Mouse (Mus musculus): Measurements from ENCODE around the gene Plekhh2. TPM values are rescaled to one million over a fixed set of nuclear protein-coding genes. Genes with fewer than 3 reads are reported as not detected.
A peak's percentile ranks its signal among the peaks of the same experiment; 100 is the strongest.

Plekhh2 gene
- total and polyA plus RNA-seq, 2 experiments from 2014 or later = 1.2 to 3.1 TPM

- 0 out of 2 replicates have a peak, but pooled peaks cover 3% of the 10 kb centered on the region for H3K36me3 ChIP-seq (ENCODE audit: insufficient read depth, low read length)
- H3K4me3 ChIP-seq (ENCODE audit: low read depth, low read length) = no peak overlapping the region
- DNase-seq (ENCODE audit: low spot score) = no peak
- TF ChIP-seq CTCF (IDR thresholded peaks at IDR 0.05) = no peak
- H3K9me3 ChIP-seq (ENCODE audit: low read length) = no peaks in the 10 kb centered on the region
- H3K4me1 ChIP-seq (ENCODE audit: insufficient read depth, low read length) = no peaks in the 10 kb centered on the region
- no peak for ATAC-seq (ENCODE audit: low FRiP score)
- no peak overlapping the region for H3K27ac ChIP-seq (ENCODE audit: low read depth, low read length)
- no peak overlapping the region for H3K9ac ChIP-seq (replicated peaks; ENCODE audit: low read length, poor library complexity, severe bottlenecking)
- WGBS = 92% methylated on average over 9 of the region's 9 CpGs
- no peak overlapping the region for H3K4me2 ChIP-seq (ENCODE audit: low read depth, low read length, poor library complexity, severe bottlenecking)
- no peaks in the 10 kb centered on the region for H3K27me3 ChIP-seq (ENCODE audit: insufficient read depth, low read length)
These were observed 116.9 kb downstream of the Plekhh2 start for GRCm38 (mm10) chr17:84628611-84629010.

GRCm38 (mm10) chr17:84631836-84632235 is 120.1 kb downstream of the Plekhh2 start:
- Histone ChIP-seq H3K36me3 (ENCODE audit: insufficient read depth, low read length) (0 out of 2 replicates have a peak, but pooled peaks cover 7% of the 10 kb centered on the region), H3K27me3 (ENCODE audit: insufficient read depth, low read length) (no peaks in the 10 kb centered on the region), H3K4me1 (ENCODE audit: insufficient read depth, low read length) (no peaks in the 10 kb centered on the region), H3K27ac (ENCODE audit: low read depth, low read length) (no peak overlapping the region), H3K4me2 (ENCODE audit: low read depth, low read length, poor library complexity, severe bottlenecking) (no peak overlapping the region), H3K4me3 (ENCODE audit: low read depth, low read length) (no peak overlapping the region), H3K9ac (replicated peaks; ENCODE audit: low read length, poor library complexity, severe bottlenecking) (no peak overlapping the region), H3K9me3 (ENCODE audit: low read length) (no peaks in the 10 kb centered on the region)
- no peak for TF ChIP-seq CTCF (IDR thresholded peaks at IDR 0.05)
- ATAC-seq (ENCODE audit: low FRiP score) (no peak), DNase-seq (ENCODE audit: low spot score) (no peak)
- WGBS = 93% methylated on average over 6 of the region's 6 CpGs

GRCm38 (mm10) chr17:84633443-84633842 is 121.7 kb downstream of the Plekhh2 start:
- H3K27ac ChIP-seq (ENCODE audit: low read depth, low read length) = no peak overlapping the region
- 86% methylated on average over 13 of the region's 13 CpGs for WGBS
- TF ChIP-seq CTCF (IDR thresholded peaks at IDR 0.05) = no peak
- H3K4me3 ChIP-seq (ENCODE audit: low read depth, low read length) = no peak overlapping the region
- DNase-seq (ENCODE audit: low spot score) = no peak
- no peak overlapping the region for H3K9ac ChIP-seq (replicated peaks; ENCODE audit: low read length, poor library complexity, severe bottlenecking)
- no peaks in the 10 kb centered on the region for H3K27me3 ChIP-seq (ENCODE audit: insufficient read depth, low read length)
- ATAC-seq (ENCODE audit: low FRiP score) = no peak
- H3K36me3 ChIP-seq (ENCODE audit: insufficient read depth, low read length) = 0 out of 2 replicates have a peak, but pooled peaks cover 10% of the 10 kb centered on the region
- no peaks in the 10 kb centered on the region for H3K9me3 ChIP-seq (ENCODE audit: low read length)
- no peak overlapping the region for H3K4me2 ChIP-seq (ENCODE audit: low read depth, low read length, poor library complexity, severe bottlenecking)
- H3K4me1 ChIP-seq (ENCODE audit: insufficient read depth, low read length) = no peaks in the 10 kb centered on the region

- Histone ChIP-seq H3K27me3 (ENCODE audit: insufficient read depth, low read length) (no peaks in the 10 kb centered on the region), H3K9me3 (ENCODE audit: low read length) (no peaks in the 10 kb centered on the region), H3K4me1 (ENCODE audit: insufficient read depth, low read length) (no peaks in the 10 kb centered on the region), H3K36me3 (ENCODE audit: insufficient read depth, low read length) (0 out of 2 replicates have a peak, but pooled peaks cover 10% of the 10 kb centered on the region), H3K4me2 (ENCODE audit: low read depth, low read length, poor library complexity, severe bottlenecking) (no peak overlapping the region), H3K4me3 (ENCODE audit: low read depth, low read length) (no peak overlapping the region), H3K27ac (ENCODE audit: low read depth, low read length) (no peak overlapping the region), H3K9ac (replicated peaks; ENCODE audit: low read length, poor library complexity, severe bottlenecking) (no peak overlapping the region)
- no peak for TF ChIP-seq CTCF (IDR thresholded peaks at IDR 0.05)
- DNase-seq (ENCODE audit: low spot score) (peak; percentile 54), ATAC-seq (ENCODE audit: low FRiP score) (no peak)
- 27% methylated on average over 8 of the region's 8 CpGs for WGBS
These were observed 124.6 kb downstream of the Plekhh2 start for GRCm38 (mm10) chr17:84636328-84636727.

GRCm38 (mm10) chr17:84637971-84638370 is 126.3 kb downstream of the Plekhh2 start:
- H3K4me2 ChIP-seq (ENCODE audit: low read depth, low read length, poor library complexity, severe bottlenecking) = no peak overlapping the region
- H3K27ac ChIP-seq (ENCODE audit: low read depth, low read length) = no peak overlapping the region
- no peaks in the 10 kb centered on the region for H3K27me3 ChIP-seq (ENCODE audit: insufficient read depth, low read length)
- H3K4me1 ChIP-seq (ENCODE audit: insufficient read depth, low read length) = no peaks in the 10 kb centered on the region
- no peaks in the 10 kb centered on the region for H3K9me3 ChIP-seq (ENCODE audit: low read length)
- 96% methylated on average over 6 of the region's 6 CpGs for WGBS
- 0 out of 2 replicates have a peak, but pooled peaks cover 10% of the 10 kb centered on the region for H3K36me3 ChIP-seq (ENCODE audit: insufficient read depth, low read length)
- H3K4me3 ChIP-seq (ENCODE audit: low read depth, low read length) = no peak overlapping the region
- DNase-seq (ENCODE audit: low spot score) = no peak
- ATAC-seq (ENCODE audit: low FRiP score) = no peak
- no peak overlapping the region for H3K9ac ChIP-seq (replicated peaks; ENCODE audit: low read length, poor library complexity, severe bottlenecking)
- no peak for TF ChIP-seq CTCF (IDR thresholded peaks at IDR 0.05)

- Histone ChIP-seq H3K27me3 (ENCODE audit: insufficient read depth, low read length) (no peaks in the 10 kb centered on the region), H3K9me3 (ENCODE audit: low read length) (no peaks in the 10 kb centered on the region), H3K4me3 (ENCODE audit: low read depth, low read length) (no peak overlapping the region), H3K27ac (ENCODE audit: low read depth, low read length) (no peak overlapping the region), H3K9ac (replicated peaks; ENCODE audit: low read length, poor library complexity, severe bottlenecking) (no peak overlapping the region), H3K4me2 (ENCODE audit: low read depth, low read length, poor library complexity, severe bottlenecking) (no peak overlapping the region), H3K4me1 (ENCODE audit: insufficient read depth, low read length) (no peaks in the 10 kb centered on the region), H3K36me3 (ENCODE audit: insufficient read depth, low read length) (0 out of 2 replicates have a peak, but pooled peaks cover 3% of the 10 kb centered on the region)
- 52% methylated on average over 10 of the region's 10 CpGs for WGBS
- no peak for ATAC-seq (ENCODE audit: low FRiP score)
- TF ChIP-seq CTCF (IDR thresholded peaks at IDR 0.05) = no peak
- DNase-seq (ENCODE audit: low spot score) = no peak
These were observed 128.2 kb downstream of the Plekhh2 start for GRCm38 (mm10) chr17:84639796-84640378.

Data from midbrain, postnatal 0 days (tissue).